Mouse (Mus musculus): Measurements from ENCODE around the gene Defa20. TPM values are rescaled to one million over a fixed set of nuclear protein-coding genes. Genes with fewer than 3 reads are reported as not detected.
"Not testable (repeated sequence)": the region's sequence is repeated elsewhere in the genome, so short reads cannot be mapped to it uniquely, and the experiment has no call there.

The Defa20 gene
- not detected in 2 replicates for polyA plus RNA-seq (2015; fragmentation: Nextera tagmentation; extraction: Ambion mirVana)

DNA sequence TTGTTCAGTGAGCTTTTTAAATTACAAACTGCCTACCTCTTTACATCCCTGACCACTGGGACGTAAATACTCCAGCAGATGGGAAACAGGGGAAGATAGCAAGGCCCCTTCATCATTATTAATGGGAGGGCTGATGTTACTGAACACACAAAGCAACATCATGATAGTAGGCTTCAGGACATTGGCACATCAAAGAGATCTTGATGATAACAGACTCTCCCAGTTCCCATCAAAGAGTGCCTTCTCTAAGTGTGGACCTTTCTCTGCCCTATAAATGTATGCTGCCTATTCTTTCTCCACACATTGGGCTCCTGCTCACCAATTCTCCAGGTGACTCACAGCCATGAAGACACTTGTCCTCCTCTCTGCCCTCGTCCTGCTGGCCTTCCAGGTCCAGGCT is at the start of gene Defa20:
Defa20 (plus strand) TSS at position 301 of the 400 bp plus-strand sequence.
- ATAC-seq; H3K4me3 ChIP-seq (ENCODE audit: low read depth, low read length); H3K27ac ChIP-seq (ENCODE audit: low read depth); H3K27me3 ChIP-seq (ENCODE audit: insufficient read depth, low read length); H3K4me1 ChIP-seq (ENCODE audit: insufficient read depth); H3K9me3 ChIP-seq (ENCODE audit: low read length); H3K36me3 ChIP-seq (replicated peaks; ENCODE audit: insufficient read depth, low read length); H3K4me2 ChIP-seq (ENCODE audit: low read depth, low read length); H3K9ac ChIP-seq (replicated peaks); DNase-seq: not testable (repeated sequence)
- no CpG with 5 or more reads among the region's 2 CpGs for WGBS (ENCODE audit: insufficient replicate concordance)

DNA sequence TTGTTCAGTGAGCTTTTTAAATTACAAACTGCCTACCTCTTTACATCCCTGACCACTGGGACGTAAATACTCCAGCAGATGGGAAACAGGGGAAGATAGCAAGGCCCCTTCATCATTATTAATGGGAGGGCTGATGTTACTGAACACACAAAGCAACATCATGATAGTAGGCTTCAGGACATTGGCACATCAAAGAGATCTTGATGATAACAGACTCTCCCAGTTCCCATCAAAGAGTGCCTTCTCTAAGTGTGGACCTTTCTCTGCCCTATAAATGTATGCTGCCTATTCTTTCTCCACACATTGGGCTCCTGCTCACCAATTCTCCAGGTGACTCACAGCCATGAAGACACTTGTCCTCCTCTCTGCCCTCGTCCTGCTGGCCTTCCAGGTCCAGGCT is 19.7 kb downstream of the Defa20 start, which contains the start of gene Defa32:
Defa32 (plus strand) TSS at position 301 of the 400 bp plus-strand sequence.
- not testable (repeated sequence) for DNase-seq; H3K4me2 ChIP-seq (ENCODE audit: low read depth, low read length); H3K36me3 ChIP-seq (replicated peaks; ENCODE audit: insufficient read depth, low read length); H3K4me1 ChIP-seq (ENCODE audit: insufficient read depth); ATAC-seq; H3K9me3 ChIP-seq (ENCODE audit: low read length); H3K27ac ChIP-seq (ENCODE audit: low read depth); H3K9ac ChIP-seq (replicated peaks); H3K27me3 ChIP-seq (ENCODE audit: insufficient read depth, low read length); H3K4me3 ChIP-seq (ENCODE audit: low read depth, low read length)
- no CpG with 5 or more reads among the region's 2 CpGs for WGBS (ENCODE audit: insufficient replicate concordance)

Other genes with a start within 250 kb of the Defa20 start
- not detected in 2 replicates for gene Defa27, start 193.7 kb upstream of the Defa20 start, polyA plus RNA-seq (2015; fragmentation: Nextera tagmentation; extraction: Ambion mirVana)
- not detected in 2 replicates for gene Defa29, start 182.2 kb upstream of the Defa20 start, polyA plus RNA-seq (2015; fragmentation: Nextera tagmentation; extraction: Ambion mirVana)
- gene Defa2, start 130.7 kb upstream of the Defa20 start, polyA plus RNA-seq (2015; fragmentation: Nextera tagmentation; extraction: Ambion mirVana) = not detected in 2 replicates
- not detected in 2 replicates for gene Defa33, start 117.4 kb upstream of the Defa20 start, polyA plus RNA-seq (2015; fragmentation: Nextera tagmentation; extraction: Ambion mirVana)
- not detected in 2 replicates for gene Defa36, start 81.8 kb upstream of the Defa20 start, polyA plus RNA-seq (2015; fragmentation: Nextera tagmentation; extraction: Ambion mirVana)
- gene Gm7849, start 52.7 kb upstream of the Defa20 start, polyA plus RNA-seq (2015; fragmentation: Nextera tagmentation; extraction: Ambion mirVana) = not detected in 2 replicates
- gene Defa32, start 19.8 kb downstream of the Defa20 start, polyA plus RNA-seq (2015; fragmentation: Nextera tagmentation; extraction: Ambion mirVana) = not detected in 2 replicates
- gene Defa37, start 56.1 kb downstream of the Defa20 start, polyA plus RNA-seq (2015; fragmentation: Nextera tagmentation; extraction: Ambion mirVana) = not detected in 2 replicates
- not detected in 2 replicates for gene Defa28, start 73.7 kb downstream of the Defa20 start, polyA plus RNA-seq (2015; fragmentation: Nextera tagmentation; extraction: Ambion mirVana)
- gene Gm7861, start 85.2 kb downstream of the Defa20 start, polyA plus RNA-seq (2015; fragmentation: Nextera tagmentation; extraction: Ambion mirVana) = not detected in 2 replicates
- gene Defa26, start 108.9 kb downstream of the Defa20 start, polyA plus RNA-seq (2015; fragmentation: Nextera tagmentation; extraction: Ambion mirVana) = not detected in 2 replicates
- gene Defa17, start 146.5 kb downstream of the Defa20 start, polyA plus RNA-seq (2015; fragmentation: Nextera tagmentation; extraction: Ambion mirVana) = not detected in 2 replicates
- not detected in 2 replicates for gene Defa34, start 156.5 kb downstream of the Defa20 start, polyA plus RNA-seq (2015; fragmentation: Nextera tagmentation; extraction: Ambion mirVana)
- not detected in 2 replicates for gene AY761184, start 194.4 kb downstream of the Defa20 start, polyA plus RNA-seq (2015; fragmentation: Nextera tagmentation; extraction: Ambion mirVana)
- not detected in 2 replicates for gene Defa24, start 225.2 kb downstream of the Defa20 start, polyA plus RNA-seq (2015; fragmentation: Nextera tagmentation; extraction: Ambion mirVana)